Mouse (Mus musculus) spleen, adult 18-20 months (tissue): ENCODE data around the gene Alkbh6.

Experiments used
- DNase-seq, 2 experiments: peaks; one replicate each; pipeline ENCODE4 v3.0.0; 2022; ENCODE audit warnings: mixed read lengths in 2 of 2

The Alkbh6 gene

DNA sequence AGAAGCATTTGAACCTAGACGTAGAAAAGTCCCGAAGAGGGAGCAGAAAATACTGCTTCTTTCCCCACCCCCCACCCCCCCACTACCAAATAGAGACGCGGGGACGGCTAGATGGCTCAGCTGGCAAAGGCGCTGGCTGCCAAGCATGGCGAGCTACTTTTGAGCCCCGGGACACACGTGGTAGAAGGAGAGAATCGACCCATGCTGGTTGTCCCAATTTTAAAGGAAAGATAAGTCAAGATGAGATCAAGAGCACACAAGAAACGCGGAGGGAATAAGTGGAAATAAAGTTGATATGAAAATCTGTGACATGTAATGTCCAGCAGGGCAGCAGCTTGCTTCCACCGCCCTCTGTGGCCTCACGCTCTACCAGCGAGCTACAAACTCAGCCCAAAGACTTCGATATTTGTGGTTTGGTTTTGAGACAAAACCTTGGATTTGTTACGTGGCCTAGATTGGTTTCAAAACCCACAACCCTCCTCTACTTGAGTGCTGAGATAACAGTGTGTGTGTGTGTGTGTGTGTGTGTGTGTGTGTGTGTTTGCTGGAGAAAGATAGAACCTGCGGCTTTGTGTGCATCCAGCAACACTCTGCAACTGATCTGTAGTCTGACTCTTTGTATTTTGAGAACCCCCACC, 24.2 kb downstream of the Alkbh6 start:
- no peak for DNase-seq

DNA sequence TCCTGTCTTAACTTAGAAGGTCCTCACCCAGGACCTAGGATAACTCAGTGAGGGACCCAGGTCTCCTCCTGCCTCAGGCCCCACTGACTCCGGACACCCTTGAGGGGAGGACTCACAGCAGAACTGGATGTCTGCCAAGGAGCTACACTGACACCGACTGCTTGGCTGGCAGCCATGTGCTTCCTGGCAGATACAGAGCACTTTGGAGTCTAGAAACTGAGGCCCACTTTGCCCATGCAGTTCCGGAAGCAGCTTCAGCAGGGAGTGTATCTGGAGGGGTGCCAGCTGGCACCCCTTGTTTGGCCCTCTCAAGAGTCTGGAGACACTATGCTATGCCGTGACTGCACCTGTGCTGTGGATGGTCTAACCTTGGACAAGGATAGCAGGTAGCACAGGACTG, 24.9 kb downstream of the Alkbh6 start:
- no peak for DNase-seq

DNA sequence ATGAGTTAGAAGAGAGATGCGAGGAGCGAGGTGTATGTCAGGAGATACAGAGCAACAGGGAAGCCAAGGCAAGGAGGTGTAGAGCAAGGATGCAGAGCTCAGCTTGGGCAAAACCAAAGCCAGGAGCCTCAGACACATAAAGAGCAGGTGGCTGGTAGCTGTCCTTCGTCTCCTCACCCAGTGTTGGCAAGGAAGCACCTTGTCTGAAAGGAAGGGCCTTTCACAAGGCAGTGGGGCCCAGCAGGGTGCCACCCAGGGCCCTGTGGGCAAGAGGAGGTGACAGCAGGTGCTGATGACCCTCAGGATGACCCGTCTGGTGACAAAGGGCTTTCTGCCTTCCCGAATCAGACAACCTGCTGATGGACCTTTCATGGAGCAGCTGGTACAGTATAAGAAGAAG, 26.0 kb downstream of the Alkbh6 start:
- no peak for DNase-seq

DNA sequence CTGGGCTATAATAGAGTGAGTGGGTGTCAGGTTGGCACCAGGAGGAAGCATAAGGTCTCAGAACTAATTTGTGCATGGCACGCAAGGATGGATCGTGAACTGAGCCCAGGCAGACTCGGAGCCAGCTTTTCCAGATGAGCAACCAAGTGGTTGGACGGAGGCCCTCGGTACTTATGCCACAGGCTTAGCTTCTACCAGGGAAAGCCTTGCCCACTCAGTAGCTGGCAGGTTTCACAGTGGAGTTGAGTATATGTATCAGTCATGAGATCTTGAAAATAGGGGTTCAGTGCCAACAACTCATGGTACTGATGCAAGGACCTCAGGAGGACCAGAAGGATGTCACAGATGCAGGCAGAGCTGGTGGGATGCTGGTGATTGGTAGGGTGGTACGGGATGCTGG, 27.2 kb downstream of the Alkbh6 start:
- DNase-seq = no peak

DNA sequence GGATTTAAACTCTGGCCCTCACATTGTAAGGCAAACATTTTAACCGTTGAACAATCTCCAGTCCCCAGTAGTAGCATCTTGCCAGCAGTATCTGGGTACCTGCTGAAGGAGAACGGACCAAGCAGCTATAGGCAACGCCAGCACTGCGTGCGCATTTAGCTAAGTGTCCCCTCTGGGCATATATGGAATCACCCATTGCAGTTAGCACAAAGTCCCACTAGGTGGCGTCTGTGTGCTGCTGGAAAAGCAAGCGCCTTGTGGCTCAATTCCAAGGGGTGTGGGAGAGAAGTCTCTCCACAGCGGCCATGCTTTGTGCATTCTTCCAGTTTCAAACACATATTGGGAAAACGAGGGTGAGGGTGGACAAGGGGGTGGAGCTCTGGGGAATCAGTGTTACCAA, 27.9 kb downstream of the Alkbh6 start:
- DNase-seq = peak in 1 of 2 experiments; percentile 56

DNA sequence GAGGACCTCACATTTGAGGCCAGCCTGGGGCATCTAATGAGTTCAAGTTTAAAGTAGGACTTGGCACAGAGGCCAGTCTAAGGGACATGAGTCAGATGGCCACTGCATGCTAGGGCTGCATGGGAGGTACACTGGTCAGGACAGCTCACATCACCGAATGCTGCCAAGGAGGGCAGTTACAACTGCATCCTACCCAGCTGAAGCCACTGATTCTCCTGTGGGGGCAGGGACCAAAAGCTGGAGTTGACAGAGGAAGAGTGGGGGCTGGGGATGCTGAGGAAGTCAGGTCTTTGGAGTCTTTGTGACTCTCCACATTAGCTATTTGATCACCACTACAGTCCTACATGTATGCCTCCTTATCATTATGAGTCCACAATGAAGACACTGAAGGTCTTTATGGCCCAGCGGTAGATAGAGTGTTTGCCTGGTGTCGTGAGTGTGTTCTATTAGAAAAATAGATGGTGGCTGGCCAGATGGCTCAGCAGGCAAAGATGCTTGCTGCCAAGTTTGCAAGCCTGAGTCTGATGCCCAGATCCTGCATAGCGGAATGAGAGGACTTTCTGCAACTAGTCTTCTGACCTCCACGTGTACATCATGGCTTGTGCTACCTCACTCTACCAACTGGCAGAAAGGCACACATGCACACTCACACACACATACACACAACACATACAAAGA, 31.1 kb downstream of the Alkbh6 start:
- DNase-seq = no peak

DNA sequence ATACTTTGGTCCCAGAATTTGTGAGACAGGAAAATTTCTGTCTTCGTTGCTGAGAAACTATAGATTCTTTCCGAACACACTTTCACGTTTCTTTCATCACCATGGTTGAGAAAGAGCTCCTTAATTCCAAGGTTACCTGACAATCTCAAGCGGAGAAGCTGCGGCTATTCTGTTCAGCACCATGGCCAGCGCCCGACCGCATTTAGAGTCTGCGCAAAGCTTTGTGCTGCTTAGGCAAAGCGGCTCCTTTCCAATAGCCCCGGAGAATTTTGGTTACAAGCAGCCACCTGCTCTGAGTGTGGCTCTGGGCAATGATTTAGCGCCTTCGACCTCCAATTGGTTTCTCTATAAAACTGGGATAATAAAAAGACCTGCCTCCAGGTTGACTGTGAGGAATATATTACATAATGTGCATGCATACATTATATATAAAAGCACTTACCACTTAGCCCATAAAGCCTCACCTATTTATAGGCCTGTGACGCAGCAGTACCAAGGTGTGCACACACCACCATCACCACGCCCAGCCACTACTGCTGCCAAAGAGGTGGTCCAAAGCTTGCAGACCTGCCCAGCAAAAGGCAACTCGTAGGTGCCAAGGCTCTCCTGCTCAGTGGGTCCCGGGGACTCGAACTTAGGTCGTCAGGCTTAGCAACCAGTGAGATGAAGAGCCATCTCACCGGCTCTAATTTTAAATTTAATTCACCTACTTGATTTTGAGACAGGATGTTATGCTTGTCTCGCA, 38.3 kb downstream of the Alkbh6 start:
- peak in 1 of 2 experiments; percentile 67 for DNase-seq

DNA sequence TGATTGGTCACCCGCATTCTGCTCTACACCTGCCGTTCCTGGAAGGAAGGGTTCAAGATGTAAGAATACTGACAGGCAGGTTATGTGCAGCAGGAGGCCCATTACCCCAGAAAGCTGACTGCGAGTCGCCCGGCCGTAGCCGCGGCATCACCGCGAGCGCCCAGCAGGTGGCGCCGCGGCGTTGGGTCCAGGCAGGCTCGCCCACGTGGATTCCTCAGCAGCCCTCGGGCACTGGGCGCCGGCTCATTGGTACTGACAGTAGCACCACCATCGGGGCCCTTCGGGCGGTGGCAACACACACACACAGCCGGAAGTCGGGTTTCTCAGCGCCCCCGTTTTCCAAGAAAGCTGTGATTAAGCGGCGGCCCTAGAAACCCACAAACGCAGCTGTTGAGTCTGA, 39.3 kb downstream of the Alkbh6 start:
- DNase-seq = peak; percentile 29 to 66

DNA sequence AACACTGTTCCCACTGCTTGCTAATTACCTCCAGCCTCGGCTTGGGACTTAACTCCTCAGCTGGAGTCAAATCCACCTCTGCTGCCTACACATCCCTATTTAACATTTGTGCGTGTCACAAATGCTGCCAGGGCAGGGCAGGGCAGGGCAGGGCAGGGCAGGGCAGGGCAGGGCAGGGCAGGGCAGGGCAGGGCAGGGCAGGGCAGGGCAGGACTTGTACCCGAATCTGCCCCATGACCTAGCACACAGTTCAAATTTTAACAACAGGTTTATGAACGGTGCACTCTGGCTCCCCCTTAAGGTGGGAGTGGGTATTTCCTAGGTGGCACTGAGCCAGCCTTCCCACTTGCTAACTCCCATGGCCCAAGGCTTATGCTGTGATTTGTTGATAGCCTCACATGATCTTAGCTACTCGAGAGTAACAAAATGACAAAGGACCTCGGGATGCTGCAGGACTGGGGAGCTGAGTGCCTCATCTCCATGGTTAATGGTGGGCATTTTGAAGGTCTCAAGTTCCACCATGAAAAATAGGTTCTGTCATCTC, 44.8 kb downstream of the Alkbh6 start:
- peak in 1 of 2 experiments; percentile 70 for DNase-seq

DNA sequence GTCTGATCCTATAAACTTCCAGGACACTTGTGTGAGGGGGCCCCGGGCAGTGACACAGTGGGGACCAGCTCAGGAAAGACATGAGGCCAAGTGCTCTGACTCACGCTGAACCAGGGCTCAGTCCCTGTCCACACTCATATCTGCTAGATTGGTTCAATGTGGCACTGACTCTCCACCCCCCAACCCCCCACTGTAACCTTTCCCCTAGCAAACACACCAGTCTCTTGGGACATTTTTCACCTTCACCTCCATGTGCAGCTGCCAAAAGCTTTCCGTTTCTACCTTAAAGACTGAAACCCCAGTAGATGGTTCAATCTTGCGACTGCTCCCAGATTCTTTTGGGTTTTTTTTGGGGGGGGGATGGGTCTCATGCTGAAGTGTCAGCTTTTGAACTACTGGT, 45.5 kb downstream of the Alkbh6 start:
- no peak for DNase-seq

DNA sequence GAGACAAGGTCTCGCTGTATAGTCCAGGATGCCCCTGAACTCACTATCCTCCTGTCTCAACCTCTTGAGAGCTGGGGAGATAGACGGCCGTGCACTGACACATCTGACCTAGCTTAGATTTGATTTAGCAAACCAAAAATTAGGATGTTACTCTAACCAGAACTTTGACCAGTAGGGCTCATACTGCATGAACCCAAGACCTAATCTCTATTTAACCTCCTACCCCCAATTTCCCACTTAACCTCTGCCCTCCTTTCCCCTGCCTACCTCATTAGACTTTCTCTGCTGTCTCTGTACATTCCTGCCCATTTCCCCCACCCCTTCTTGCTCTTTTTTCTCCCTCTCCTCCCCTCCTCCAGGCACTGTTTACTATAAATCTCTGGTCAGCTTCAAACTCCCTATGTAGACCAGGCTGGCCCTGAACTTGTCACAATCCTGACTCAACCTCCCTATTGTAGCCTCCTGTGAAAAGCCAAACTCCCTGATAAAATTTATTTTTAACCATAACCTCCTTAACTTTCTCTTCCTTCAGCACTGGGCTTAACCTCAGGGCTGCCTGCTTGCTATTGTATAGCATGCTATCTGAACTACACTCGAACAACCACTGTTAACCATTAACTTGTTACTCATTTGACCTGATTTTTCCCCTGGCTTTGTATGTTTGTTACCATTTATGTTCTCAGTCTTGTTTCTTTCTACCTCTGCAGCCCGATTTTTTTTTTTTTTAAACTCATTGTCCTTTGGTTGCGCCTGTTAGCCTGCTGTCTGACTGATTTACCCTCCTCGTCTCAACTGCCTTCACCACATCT, 50.1 kb downstream of the Alkbh6 start:
- DNase-seq = no peak

DNA sequence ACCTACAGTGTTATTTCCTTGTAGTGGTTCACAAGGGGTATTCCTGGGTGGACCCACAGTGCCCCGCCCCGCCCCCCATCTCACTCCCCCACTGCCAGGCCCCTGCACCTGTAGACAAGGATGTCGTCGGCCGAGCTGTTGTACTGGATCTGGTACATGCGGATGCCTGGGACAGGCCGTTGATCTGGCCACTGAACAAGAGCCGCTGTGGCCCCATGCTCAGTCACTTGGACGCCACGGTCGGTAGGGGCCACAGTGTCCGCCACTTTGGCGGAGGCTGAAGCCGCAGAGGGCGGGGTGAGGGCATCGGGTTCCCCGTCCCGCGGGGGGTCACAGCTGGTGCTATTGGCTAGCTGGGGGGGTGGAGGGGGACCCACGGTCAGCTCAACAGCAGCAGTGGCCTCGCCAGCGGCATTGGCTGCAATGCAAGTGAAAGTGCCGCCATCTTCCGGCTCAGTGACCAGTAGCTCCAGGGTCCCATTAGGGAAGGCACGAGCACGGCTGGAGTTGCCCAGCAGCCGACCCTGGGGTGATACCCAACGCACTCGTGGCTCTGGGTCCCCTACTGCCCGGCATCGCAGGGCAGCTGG, 50.9 kb downstream of the Alkbh6 start:
- DNase-seq = no peak

DNA sequence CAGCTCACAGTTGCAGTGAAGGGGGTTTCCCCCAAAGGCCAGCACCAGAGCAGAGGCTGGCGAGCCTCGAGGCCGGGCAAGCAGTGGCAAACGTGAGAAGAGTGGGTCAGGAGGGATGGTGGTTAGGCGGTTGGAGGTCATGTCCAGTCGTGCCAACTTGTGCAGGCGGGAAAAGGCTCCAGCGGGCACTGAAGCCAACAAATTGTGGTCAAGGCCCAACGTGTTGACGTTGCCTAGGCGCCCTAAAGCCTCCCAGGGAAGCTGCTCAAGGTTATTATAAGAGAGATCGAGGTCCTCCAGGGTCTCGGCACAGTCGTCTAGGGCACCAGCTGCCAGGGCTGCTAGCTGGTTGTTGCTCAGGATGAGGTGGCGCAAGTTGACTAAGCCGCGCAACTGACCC, 51.5 kb downstream of the Alkbh6 start:
- DNase-seq = no peak

DNA sequence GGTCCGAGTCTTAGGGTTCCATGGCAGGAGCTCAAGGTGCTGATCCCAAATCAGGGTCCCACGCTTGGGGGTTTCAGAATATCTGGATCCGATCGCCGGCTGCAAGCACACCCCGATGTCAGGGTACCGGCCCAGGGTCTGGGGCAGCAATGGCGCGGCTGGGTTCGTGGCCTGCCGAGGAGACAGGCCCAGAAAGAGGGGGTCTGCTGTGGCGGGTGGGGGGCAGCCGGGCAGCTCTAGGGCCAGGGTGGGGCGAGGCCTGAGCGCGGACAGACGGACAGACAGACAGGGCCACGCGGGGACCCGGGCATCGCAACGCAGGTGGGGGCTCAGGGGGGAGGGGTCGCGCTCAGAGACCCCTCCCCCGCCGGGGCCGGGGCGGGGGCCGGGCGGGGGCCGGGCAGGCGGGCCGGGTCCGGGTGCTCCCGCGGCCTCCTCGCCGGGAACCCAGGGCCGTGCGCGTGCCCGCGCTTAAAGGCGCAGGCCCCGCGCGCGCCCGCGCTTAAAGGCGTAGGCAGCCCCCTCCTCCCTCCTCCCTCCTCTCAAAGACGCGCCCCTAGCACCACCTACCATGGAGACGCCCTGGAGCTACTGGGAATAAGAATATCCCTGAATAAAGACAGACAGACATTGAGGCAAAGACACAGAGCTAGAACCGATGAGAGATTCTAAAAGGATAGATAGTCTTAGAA, 54.3 kb downstream of the Alkbh6 start, which contains the start of gene Lrfn3:
TSS of gene Lrfn3 (minus strand) at position 121 of the 692 bp plus-strand sequence.
- DNase-seq = no peak

DNA sequence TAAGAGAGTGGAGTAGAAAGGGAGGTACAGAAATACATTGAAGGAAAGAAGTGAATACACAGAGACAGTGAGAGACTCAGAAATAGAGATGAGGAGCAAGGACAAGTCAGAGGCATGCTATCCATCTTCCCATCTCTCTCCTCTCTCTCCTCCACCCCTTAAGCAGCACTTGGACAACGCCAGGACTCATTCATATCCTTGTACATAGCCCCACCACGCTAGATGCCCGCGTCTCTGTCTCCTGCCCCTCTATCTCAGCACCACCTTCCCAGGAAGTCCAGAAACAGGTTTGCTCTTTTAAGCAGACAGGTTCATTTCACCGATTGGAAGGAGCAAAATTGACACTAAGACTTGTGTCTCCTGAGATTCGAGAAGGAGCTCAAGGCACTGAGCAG, 54.8 kb downstream of the Alkbh6 start:
- no peak for DNase-seq
